Mouse (Mus musculus): ENCODE data around the gene Cd200r3. TPM values are rescaled to one million over a fixed set of nuclear protein-coding genes. Genes with fewer than 3 reads are reported as not detected.

The Cd200r3 gene
- total RNA-seq, 1 experiment from 2014 or later: 4.2 TPM

GRCm38 (mm10) chr16:45025321-45025720 lies 81.8 kb downstream of the Cd200r3 start:
- peak; percentile 61 for ATAC-seq (ENCODE audit: extremely low read depth, insufficient number of reproducible peaks, low FRiP score, poor library complexity, severe bottlenecking)

GRCm38 (mm10) chr16:45029080-45029479 lies 85.6 kb downstream of the Cd200r3 start:
- no peak for ATAC-seq (ENCODE audit: extremely low read depth, insufficient number of reproducible peaks, low FRiP score, poor library complexity, severe bottlenecking)

DNA sequence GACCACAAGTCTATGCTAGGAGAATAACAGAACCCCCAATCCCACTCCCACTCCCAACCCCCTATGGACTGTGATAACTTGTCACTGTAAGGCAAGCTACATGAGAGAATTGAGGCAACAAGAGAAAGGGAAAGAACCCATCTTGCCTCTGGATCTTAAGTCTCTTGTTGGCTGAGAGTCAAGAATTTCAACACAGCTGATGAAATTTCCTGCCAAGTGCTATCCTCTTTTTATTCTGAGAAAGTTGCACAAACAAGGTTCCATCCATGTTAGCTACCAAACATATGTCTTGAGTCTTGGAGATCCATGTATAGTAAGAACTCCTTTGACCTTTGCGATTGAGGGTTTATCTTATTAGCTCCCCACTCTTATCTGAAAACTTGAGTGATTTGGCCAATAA lies 86.0 kb downstream of the Cd200r3 start:
- no peak for ATAC-seq (ENCODE audit: extremely low read depth, insufficient number of reproducible peaks, low FRiP score, poor library complexity, severe bottlenecking)

DNA sequence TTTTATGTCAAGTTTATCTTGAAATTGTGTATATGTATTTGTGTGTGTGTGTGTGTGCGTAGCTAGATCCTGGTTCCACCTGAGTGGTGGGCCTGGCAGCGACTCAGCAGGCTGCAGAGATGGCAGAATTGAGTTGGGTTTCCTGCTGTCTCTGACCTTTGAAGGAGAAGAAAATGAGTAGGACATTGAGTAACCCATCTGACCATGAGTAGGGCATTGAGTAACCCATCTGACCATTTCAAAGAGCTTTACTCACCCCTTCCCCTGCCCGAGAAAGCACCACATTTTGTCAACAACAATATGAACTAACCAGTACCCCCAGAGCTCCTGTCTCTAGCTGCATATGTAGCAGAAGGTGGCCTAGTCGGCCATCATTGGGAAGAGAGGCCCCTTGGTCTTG lies 86.6 kb downstream of the Cd200r3 start:
- ATAC-seq (ENCODE audit: extremely low read depth, insufficient number of reproducible peaks, low FRiP score, poor library complexity, severe bottlenecking): peak; percentile 68

- no peak for ATAC-seq (ENCODE audit: extremely low read depth, insufficient number of reproducible peaks, low FRiP score, poor library complexity, severe bottlenecking)
These were observed 87.3 kb downstream of the Cd200r3 start for GRCm38 (mm10) chr16:45030796-45031195.

Other genes with a start within 250 kb of the Cd200r3 start
- gene Nepro, start 219.4 kb upstream of the Cd200r3 start, total RNA-seq (2017): 13.6 and 13.7 TPM in 2 replicates
- 4.5 and 9.3 TPM in 2 replicates for gene Gtpbp8, start 197.3 kb upstream of the Cd200r3 start, total RNA-seq (2017)
- 10.8 and 10.9 TPM in 2 replicates for gene Cd200r1, start 177.9 kb upstream of the Cd200r3 start, total RNA-seq (2017)
- 2.2 and 2.9 TPM in 2 replicates for gene Cd200r4, start 131.9 kb upstream of the Cd200r3 start, total RNA-seq (2017)
- gene Cd200r2, start 76.6 kb upstream of the Cd200r3 start, total RNA-seq (2017): not detected in 2 replicates
- 7.6 and 14.0 TPM in 2 replicates for gene Ccdc80, start 149.7 kb downstream of the Cd200r3 start, total RNA-seq (2017)
- 109 and 112 TPM in 2 replicates for gene Slc35a5, start 215.0 kb downstream of the Cd200r3 start, total RNA-seq (2017)
- 207 and 231 TPM in 2 replicates for gene Atg3, start 215.1 kb downstream of the Cd200r3 start, total RNA-seq (2017)

All from neutrophil, adult 5-6 weeks (primary cell).